Mouse (Mus musculus) retina, postnatal 1 day (tissue): ENCODE measurements at regions not wholly inside any gene's neighbourhood (a gene's known extent, or its start where the extent isn't known, plus 50 kb on each side); places are given as distances from the start of the nearest gene placed in this dataset.

Source experiments
- DNase-seq: peaks from one replicate; pipeline ENCODE4 v3.0.0-alpha.2; 2012

DNA sequence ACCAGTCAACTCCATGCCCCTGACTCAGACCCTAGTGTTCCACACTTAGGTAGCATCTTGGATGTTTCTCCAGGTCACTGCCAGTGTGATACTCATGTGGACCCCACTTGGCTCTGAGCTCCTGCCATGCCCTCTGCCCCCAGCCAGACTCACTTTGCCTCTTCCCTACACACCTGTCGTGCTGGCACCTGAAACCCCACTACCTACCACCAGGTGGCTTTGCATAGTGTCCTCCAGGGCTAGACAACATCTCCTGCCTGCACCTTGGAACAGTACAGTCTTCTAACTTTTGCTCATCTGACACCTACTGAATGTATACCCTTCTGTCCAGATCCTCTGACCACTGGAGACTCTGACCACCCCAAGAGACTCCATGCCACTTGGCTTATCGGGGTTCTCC lies 80.6 kb downstream of the Fam53a start:
- DNase-seq, result no peak

DNA sequence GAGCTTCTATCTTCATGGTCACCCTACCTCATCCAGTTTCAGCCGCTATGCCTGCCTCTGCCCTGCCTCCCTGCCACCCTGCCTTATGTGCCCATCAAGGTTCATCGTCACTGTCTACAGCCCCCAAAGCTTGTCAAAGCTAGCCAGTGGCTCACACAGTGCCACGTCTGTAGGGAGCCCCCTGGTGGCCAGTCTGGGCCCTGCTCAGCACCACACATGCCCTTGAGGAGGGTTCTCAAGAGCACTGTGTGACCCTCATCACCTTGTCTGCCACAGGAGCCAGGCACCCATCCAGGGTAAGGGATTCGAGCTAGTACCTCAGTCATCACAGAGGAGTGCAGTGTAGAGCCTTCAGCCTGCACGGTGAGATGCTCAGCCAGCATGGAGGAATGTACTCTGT lies 86.1 kb downstream of the Fam53a start:
- DNase-seq, result peak; percentile 79

DNA sequence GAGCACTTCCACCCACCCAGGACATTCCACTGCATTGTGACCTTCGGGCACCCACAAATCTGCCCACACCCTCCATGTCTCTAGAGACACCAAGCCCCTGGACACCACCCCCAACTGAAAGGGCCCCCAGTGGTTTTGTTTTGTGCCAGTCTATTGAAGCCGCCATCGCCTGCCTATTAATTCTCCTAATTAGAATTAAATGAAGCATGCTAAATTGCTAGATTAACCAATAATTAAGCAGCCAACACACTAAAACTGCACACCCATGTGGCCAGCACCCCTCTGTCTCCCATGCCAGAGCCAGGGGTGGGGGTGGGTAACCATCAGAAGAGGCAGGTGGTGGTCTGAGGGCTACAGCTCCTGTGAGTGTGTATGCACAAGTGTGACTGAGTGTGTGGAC lies 86.8 kb downstream of the Fam53a start:
- DNase-seq, result peak; percentile 69

DNA sequence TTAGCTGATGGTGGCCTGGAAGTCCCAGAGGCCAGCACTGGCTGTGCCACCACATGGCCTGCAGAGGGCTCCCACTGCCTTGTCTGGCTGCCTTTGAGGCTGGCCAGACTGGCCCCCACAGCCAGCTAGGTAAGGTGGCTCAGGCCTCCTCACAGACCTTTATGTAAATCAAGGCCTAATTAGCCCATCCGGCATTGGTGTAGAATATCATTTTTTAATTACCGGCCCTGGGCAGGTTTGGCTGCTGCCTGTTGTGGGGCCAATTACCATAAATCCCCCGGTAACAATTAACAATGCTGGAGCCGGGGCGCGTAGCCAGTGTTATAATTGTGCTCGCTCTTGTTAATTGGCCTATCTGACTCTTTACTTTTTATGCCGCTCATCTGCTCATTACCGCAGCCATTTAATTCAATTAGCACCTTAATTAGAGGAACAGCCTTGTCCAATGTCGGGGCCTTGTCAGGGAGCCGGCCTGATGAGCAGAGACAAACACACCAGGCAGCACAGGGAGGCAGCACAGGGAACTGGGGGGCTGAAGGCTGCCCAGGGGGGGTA lies 87.4 kb downstream of the Fam53a start:
- peak; percentile 98 for DNase-seq

DNA sequence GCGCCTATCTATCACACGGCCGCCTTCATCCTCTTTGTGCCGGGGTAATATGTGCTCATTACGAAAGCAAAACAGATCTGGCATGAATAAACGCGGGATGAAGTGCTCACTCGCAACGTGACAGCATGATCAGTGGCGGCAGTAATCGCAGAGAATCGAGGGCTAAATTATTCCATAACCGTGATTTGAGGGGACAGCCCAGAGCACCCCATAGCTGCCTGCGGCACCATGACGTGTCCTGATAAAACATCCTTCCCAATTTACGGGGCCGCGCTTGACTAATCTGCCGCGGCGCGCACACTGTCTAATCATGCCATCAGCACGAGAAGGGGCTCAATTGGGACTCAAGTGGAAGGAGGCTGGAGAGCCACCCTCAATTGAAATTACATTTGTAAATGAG lies 89.2 kb downstream of the Fam53a start:
- peak; percentile 74 for DNase-seq

DNA sequence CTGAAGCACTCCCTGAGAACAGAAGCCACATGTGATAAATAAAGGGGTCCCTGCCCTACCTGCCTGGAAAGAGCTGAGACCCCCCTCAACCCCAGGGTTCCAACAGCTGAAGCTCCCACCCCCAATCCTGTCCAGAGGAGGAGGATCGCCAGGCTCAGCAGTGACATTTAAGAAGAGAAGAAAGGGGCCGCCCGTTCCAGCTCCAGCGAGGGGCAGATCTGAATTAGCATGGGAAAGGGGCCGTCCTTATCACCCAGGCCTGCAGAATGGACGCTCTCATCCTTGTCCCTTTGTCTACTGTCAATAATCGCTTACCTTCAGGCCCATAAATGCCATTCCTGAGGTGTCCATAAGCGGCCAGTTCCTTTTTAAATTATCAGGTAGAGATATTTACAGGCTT lies 92.0 kb downstream of the Fam53a start:
- DNase-seq, result no peak

DNA sequence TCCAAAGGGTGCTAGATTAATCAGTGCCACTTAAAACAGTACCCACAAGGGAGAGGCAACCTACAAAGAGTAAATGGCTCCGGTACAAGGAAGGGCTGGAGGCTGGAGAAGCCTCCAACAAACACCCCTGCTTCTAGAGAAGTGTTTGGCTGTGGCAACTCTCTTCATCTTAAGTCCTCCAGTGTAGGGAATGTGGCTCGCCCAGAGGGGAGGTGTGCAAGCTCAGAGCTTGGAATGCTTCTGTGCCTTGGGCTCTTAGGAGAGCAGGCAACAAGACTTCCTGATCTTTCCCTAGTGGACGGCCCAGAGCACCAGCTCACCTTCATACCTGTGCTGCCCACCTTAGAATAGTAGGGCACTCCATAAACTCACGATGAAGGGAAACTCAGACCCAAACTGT lies 92.4 kb downstream of the Fam53a start:
- no peak for DNase-seq

DNA sequence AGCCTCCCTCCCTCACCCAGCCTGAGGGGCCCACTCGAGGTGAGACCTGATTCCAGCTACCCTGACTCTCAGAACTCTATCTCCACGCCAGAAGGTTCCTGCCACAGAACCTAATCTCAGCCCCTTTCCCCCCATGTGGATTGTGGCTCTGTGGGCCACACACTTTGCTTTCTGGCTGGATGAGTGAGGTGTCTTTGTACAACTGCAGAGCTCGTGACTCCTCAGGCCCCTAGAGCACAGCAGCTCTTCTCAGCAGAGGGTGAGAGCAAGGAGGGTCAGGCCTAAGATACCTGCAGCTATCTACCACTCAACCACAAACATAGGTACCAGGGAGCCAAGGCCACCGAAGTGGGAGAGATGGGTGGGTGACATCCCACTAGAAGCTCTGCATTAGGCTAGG lies 93.2 kb downstream of the Fam53a start:
- no peak for DNase-seq

DNA sequence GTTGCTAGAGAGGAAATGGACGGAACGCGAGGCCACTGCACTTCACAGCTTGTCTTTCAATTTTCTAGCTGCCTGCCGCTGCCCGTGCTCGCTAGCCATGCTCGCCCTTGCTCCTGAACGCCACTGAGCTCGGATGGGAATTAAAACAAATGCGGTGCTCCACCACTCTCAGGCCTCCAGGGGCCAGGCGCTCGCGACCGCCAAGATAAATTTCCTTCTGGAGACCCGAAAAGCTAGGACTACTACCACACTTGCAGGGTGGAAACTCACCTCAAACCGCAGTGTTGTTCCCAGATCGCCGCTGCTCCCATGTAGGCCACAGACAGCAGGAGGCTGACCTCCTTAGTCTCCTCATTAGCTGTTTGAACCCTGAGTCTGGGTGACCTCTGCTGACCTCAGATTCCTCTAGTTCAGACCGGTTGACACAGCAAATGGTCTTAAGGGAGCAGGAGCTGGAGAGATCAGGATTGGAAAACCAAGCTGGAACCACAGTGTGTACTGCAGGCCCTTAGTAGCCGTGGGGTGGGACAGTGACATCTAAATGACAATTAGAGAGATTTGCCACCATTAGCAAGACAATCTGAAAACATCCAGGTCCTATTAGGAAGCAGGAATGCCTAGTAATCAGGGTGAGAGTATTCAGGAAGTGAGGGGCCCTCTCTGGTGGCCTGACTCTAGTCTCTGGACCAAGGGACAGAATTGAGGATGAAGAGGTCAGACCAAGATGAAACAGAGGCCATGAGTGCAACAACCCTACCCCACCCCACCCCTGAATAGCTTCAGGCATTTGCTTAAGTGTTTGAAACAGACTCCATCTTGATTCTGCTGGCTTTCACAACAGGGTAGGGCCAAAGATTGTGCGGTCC lies 94.1 kb downstream of the Fam53a start:
- DNase-seq, result peak; percentile 55

DNA sequence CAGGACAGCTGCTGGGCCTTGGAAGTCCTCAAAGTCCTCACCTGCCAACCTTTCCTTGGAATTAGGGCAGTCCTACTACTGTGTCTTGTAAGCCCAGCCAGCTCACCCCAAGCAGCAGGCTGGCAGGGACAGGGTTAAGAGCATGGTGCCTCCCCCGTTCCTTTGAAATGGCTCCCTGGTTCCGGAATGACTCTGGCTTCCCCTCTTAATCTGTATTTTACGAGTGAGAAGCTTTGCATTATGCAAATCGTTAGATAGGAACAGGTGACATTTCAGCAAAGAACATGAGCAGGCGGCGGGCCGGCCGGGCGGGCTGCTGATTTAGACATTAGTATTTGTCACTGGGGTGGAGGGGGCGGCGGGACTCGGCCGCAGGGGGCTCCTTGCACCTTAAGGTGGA lies 95.1 kb downstream of the Fam53a start:
- DNase-seq, result no peak

DNA sequence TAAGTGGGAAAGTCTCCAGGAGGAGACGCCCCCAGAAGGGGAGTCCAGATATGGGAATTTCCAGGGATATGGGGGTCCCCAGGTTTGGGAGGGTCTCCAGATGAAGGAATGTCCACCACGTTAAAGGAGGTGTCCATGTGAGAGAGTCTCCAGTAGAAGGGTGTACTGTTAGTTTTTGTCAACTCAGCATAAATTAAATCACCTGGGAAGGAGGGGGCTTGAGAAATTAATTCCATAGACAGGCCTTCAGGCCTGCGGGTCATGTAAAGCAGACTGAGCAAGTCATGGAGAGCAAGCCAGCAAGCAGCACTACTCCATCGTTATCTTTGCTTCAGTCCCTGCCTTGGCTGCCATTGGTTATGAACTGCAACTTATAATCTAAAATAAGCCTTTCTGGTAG lies 96.2 kb downstream of the Fam53a start:
- DNase-seq, result no peak

DNA sequence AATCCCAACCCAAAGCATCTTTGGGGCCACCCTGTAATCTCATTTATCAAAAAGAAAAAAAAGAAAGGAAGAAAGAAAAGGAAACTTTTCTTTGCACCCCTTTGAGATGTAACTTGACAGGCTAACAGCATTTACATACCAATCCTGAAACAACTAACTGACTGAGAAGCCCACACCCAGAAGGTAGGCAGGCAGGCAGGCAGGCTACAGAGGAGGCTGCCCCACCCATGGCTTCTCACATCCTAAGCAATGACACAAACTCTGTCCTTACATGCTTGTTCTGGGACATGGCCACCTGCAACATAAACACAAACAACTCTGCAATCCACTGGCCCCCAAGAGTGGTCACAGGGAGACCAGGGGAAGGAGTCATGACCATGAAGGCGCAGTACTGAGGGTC lies 97.5 kb upstream of the Nkx1-1 start:
- DNase-seq, result no peak

DNA sequence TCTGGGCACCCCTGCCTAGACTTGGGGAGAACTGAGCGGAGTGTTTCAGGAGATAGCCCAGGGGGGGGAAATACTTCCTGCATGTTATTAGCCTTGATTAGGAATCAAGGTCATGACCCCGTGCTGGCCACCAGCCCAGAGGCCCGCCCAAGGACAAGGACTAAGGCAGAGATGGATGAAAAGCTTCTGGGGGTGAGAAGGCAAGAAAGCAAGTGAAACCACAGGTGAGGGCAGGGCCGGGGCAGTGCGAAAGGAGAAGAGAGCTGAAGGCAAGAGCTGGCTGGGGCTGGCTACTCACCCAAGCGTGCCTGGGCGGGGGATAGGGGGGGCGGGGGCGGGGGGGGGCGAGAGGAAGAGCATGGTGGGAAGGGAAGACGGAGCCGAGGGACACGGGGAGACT lies 96.0 kb upstream of the Nkx1-1 start:
- no peak for DNase-seq

DNA sequence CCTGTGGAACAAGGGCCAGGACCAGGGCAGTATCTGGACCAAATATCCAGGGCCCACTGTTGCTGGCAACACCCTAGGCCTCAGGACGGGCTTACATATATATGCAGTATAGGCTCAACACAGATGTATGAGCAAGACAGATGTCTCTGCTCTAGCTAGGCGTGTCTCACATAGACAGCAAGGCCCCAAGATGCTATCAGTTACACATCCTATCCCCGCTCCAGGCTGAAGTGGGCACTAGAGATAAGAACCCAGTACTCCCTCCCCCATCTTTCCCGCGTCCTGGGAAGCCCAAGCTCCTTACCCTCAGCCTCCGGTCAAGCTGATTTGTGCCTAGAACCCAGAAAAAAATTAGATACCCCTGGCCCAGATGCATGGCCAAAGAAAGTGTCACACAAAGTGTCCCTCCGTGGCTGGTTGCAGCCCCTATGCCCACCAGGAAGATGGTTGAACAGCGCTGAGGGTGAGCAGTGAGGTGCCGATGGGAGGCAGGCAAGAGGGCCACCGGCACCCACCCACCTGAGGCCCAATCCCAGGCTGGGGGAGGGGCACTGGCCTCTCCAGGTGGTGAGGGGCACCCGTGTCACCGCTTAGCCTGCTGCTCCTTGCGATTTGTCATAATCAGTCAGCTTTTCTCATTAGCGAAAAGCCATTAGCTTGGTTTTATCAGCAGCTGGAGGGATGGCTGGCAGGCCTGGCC lies 95.3 kb upstream of the Nkx1-1 start:
- peak; percentile 70 for DNase-seq

DNA sequence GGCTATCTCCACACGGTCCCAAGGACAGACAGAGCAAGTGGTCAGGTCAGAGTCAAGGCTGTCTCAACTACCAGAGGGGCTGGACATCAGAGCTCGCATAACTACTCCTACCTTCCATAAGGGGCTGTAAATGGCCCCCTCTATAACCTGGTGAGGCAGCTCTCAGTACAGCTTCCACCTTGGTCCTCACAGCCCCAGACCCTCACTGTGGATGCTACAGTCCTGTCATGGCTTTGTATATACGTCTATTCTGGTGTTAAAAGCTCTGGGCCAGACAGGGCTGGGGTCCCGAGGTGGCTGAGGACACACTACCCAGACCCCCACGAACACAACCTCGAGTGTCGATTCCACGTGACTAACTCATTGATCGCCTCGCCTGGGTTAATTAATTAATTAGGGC lies 94.0 kb upstream of the Nkx1-1 start:
- DNase-seq, result no peak

DNA sequence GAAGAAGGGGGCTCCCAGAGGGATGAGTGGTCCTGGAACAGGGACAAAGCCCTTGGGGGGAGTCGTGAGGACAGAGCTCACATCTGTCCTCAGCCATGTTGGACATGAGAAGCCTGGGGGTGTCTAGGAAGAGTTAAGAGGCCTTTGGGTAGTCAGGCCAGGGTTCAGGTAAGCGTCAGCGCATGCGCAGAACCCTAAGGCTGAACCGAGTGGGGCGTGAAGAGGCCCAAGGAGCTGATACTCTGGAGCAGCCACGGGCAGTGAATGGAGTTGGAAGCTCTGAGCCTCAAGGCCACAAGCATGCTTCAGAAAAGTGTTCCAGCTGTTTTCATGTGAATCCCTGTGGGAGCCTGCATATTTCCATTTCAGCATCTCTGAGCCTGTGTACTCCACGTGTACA lies 93.5 kb upstream of the Nkx1-1 start:
- DNase-seq, result no peak

DNA sequence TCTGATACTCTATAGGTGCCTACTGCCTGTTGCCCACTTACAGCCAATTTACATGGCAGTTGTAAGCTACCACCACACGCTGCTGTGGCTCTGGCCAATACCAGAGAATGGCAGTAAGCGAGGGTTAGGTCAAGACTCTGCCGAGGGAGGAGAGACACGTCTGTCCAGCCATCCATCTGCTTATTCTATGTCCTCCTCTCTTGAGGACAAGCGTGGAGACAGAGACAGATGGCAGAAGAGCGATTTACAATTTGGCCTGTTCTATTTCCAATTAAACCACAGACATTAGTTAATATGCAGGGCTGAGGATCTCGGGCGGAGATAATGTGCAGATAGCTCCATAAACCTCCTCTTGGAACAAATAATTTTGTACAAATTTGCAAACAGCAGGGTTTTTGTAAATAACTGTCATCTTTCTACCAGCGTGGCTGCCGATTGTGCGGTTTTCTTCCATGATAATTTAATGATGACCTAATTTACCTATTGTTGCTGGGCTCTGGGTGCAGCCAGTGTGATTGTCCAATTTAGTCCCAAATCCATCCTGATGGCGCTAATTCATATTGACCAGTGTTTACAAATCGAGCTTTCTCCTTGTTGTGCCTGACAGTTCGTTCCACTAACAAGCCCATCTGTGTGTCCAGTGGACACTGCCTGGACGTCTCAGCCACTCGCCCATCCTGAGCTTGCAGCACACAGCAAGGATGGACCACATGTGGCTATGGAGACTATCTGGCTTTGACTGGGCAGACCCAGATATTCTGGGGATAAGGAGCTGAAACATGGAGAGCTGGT lies 88.4 kb upstream of the Nkx1-1 start:
- DNase-seq, result peak; percentile 73

DNA sequence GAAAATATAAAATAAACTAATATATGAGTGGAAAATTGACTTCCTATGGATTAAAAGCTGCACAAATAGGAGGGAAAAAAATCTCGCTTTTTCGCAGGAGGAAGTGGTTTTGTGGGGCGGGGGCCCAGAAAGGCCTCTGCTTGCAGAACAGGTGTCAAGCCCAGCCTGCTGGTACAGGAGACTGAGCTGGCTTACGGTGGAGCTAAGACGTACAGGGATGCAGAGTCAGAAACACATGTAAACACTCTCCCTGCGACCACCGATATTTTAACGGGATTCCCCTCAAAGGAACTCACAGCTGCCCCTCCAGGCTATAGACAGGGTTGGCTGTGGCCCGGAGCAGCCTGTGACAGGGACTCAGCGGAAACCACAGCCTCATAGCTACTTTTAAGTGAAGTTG lies 87.1 kb upstream of the Nkx1-1 start:
- no peak for DNase-seq

DNA sequence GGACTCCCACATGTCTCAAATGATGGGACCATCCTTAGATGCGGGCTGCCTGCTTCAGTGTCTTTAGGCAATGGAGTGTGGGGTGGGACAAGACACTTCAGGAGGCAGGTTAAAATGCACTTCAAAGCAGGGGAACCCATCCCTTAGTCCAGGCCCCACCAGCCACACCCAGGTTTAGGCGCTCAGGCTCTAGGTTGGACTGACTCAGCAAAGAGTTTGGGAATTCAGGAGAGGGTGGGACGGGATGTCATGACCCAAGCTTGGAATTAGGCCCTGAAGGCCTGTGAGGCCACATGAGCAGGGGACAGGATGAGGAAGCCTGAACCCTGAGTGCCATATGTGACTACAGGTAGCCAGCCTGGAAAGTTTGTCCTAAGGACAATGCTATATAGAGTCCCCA lies 85.6 kb upstream of the Nkx1-1 start:
- no peak for DNase-seq

DNA sequence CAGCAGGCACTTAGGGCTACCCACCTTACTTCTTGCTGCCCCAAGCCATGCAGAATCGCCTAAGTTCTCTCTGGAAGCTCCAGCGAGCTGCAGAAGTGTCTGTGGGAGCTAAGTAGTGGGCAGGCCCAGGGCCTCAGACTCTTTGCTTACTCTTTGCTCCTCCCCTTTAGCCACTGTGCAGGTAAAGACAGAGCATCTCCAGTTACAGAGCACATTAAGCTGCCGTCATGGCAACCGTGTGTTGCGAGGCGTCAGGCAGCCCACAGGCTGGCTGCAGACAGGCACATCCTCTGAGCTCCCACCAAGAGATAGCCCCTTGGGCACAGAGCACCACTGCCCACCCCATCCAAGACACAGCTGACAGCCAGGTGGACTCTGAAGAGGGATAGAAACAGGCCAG lies 85.1 kb upstream of the Nkx1-1 start:
- no peak for DNase-seq

DNA sequence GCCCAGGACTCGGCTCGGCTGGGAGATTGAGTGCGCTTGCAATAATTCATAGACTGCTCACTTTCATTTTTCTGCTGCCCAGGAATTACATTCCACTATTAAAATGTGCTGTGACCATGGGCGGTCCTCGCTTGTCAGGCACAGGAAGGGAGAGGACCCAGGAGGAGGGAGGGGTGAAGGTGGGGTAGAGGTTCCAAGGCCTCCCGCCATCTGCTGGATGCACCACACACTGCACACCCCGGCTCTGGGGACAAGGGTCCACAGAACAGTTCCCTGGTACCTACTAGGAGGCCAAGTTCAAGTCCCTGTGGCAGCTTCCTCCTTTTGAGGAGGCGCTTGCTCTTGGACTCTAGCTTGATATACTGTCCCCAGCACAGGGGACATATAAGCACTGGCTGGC lies 83.8 kb upstream of the Nkx1-1 start:
- no peak for DNase-seq

DNA sequence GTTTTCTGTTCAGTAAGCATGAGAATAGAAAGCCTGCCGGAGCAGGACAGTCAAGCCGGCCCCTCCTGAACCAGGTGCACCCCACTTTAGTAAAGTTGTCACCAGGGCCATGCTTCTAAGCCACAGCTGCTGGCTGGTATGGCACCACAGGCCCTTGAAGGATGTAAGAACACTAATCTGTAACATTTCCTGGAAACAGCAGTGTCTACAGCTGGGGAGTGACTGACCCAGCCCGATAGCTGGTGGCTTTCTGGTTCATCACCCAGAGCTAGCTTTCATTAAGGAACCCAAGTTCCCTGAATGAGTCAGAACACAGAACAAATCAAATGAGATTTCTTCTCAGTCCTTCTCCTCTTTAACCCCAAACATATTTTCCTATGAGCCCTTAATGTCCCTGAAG lies 82.4 kb upstream of the Nkx1-1 start:
- no peak for DNase-seq

DNA sequence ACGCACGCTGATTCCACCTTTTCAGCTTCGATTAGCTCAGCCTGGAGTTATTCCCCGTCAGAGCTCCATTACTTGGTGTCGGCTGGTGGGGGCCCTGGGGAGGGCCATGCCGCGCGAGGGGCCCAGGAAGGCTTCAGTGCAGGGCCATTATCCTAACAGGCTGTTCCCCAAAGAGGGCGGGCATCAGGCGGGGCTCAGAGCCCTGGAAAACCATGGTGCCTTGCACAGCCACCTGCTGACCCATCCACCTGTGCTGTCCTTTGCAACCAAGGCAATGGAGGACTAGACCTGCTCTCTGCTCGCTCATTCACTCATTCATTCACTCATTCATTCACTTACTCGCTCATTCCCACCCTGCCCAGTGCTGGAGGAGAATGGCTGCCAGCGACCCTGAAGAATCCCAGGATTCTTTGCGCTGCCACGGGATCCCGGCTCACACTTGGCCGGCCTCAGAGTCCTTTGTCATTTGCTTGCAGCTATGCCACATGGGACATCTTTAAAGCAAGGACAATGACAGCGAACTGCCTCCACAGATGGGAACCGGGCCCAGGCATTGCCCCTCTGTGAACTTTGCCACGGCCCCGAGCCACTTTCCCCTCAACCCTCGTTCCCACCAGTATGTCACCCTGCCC lies 78.6 kb upstream of the Nkx1-1 start:
- DNase-seq, result peak; percentile 72
